Mouse (Mus musculus) MN1 (cell line): Measurements from ENCODE around the gene Apoc1.
"Not testable (repeated sequence)": the region's sequence is repeated elsewhere in the genome, so short reads cannot be mapped to it uniquely, and the experiment has no call there.

Experiments used
- DNase-seq: peaks from one replicate; pipeline ENCODE4 v3.0.0-alpha.2; 2016; ENCODE audit warnings: low spot score

Gene Apoc1

DNA sequence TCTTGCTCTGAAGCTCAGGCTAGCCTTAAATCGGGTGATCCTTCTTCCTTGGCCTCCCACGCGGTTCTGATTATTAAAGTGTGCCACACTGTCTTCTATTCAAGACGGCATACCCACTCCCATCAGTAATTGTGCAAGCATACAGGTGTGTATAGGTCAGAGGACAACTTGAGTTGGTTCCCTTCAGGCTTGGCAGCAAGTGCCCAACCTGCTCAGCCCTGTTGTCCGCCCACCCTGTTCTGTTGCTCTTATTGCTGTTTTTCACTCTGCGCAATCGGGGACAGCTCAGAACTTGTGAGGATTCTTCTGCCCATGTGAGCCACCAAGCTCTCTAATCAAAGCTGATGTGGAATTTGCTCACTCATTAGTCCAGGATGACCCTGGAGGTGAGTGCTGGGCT is 12.8 kb upstream of the Apoc1 start:
- DNase-seq = no peak

DNA sequence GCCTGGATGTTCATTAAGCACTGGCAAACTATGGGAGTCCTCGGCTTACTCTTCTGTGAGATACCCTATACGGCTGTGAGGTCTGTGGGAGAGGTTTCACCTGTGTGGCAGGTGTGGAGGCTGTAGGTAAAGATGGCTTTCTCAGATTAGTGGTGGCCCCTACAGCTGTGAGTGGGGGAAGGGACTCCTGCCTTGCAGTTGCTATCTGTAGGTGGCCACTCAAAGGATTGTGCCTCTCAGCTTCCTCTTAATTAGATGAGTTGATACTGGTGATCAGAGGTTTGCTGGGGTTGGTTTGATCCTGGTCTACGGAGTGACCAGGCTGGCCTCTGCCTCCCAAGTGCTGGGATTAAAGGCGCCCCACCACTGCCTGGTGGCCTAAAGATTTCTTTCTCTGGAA is 12.0 kb upstream of the Apoc1 start:
- DNase-seq = no peak

DNA sequence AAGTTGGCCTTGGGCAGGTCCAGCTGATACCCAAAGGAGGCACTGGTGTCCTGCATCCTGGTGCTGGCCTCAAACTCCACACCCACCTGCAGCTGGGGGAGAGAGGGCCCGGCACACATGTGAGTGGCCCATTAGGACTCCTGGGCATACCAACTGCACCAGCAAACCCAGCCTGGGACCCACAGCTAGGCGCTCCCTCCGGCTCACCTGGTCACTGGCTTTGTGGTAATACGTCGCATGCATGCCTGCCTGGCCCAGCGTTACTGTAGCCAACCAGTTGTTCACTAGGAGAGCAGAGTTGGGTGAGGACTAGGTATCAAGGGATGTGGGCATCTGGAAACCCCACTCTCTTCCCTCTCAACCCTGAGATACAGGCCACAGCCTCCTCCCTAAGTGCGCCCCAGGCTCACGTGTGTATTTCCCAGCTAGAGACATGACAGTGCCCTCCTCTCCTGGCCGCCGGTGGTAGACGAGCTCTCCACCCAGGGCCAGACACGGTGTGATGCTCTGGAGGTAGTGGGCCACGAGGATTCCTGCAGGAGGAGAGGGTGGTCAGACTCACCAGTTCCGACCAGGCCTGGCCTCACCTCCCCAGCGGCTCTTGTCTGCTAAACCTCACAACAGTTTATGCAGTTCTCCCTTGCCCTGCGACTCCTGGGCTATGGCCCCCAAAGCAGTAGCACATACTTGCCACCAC is 10.5 kb upstream of the Apoc1 start:
- DNase-seq = no peak

DNA sequence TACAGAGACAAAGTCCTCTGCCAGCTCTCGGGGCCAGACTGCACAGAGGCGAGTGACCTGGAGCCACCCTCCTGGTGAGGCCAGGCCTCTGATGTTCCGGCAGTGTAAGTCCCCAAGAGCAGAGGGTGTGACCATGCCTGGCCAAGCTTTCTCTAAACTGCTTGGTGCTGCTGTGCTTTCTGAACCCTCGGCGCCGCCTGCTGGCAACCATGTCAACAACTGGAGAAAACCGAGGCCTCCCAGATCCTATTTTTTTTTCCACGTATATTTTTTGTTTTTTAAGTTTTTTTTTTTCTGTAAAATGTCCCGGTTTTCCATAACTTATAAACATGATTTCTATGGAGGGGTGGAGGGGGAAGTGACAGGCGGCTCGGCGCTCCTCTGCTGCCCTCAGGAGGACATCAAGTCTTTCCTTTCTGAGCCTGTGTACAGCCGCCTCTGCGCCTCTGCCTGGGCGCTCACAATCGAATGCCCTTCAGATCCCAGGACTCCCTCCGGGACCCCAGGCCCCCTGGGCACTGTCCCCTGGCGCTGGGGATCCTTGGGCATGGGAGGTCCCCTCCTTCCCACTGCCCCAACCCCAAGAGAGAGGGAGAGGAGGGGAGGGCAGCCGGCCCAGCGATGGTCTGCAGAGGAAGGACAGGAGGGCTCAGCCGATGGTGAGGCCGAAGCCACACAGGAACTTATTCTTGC is 8.8 kb upstream of the Apoc1 start:
- DNase-seq = peak; percentile 41

DNA sequence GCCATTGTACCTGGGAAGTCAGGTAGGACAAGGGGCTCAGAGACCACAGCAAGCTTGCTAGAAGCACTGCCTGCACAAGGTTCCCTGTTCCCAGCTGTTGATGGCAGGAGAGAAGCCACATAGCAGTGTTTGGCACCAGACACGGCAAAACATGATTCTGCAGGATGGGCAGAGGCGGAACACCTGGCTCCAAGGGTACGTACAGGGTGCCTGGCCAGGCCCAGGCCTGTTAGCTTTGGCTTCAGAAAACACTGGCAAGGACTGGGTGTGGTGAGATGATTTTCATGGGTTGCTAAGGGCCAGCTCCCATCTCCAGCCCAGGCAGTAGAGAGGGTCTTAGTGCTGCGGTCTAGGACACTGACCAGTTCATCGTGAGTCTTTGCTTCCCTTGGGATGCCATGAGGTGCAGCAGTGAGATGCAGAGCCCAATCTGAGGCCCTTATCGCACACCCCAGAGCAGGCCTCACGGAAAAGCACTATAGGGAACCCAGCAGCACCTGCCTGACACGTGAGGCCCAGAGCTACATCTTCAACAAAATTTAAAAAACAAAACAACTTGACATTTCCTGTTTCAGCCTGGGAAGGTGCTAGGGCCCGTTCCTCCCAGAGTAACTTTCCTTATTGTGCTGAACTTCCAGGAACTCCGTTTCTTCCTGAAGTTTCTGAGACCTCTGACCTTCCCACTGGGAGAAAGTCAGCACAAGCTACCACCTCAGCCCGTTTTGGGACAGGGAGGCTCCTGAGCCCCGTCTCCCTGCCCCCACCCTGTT is 8.0 kb upstream of the Apoc1 start:
- DNase-seq = no peak

DNA sequence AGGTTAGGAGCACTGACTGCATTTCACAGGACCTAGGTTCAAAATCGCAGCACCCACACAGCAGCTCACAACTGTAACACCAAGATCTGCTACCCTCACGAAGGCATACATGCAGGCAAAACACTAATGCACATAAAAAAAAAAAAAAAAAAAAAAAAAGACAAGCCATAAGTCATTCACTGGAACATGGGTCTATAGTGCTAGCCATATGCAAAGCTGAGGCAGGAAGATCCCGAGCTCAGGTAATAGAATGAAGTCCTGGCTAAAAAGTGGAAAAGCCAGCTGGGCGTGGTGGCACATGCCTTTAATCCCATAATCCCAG is 7.3 kb upstream of the Apoc1 start:
- DNase-seq = no peak

DNA sequence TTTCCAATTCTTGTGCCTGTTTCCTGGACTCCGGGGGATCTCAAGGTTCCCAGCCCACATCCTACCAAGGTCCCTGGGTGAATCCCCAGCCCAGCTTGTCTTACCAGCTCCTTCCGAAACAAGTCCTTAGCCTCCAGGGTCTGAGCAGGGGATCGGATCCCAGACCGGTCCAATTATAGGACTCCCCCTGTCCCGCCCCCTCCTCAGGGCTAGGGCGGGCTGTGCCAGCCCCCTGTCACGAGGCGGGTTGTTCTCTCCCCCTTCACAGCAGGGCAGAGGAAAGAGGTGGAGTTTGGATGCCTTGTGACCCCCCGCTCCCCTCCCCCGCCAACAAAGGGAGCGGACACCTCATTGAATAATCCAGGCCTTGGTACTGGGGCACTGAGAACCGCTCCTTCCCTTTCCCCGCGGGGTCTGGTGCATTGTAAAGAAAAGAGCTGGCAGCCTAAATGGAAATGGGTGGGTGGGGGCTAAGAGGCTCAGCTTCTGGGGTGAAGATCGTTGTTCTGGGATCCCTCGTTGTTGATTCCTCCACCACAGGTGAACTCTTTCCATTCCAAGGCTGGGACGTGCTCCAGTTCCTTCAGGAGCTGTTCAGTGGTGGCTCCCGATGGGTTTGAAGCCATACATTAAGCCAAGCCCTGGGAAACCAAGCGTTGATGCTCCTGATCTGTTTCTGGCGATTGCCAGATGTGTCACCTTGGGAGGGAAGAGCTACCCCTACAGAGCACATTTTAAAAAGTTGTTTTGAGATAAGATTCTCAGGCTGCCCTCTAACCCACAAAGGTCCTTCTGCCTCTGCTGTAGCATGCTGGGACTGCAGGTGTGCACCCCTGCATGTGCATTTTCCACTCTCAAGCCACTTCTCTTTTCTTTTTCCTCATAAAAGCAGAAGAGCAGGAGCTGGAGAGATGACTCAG is 6.7 kb upstream of the Apoc1 start, which contains the start of gene Apoe:
Gene Apoe, minus strand, starts transcription at position 282 of the 920 bp plus-strand sequence.
- DNase-seq = no peak

DNA sequence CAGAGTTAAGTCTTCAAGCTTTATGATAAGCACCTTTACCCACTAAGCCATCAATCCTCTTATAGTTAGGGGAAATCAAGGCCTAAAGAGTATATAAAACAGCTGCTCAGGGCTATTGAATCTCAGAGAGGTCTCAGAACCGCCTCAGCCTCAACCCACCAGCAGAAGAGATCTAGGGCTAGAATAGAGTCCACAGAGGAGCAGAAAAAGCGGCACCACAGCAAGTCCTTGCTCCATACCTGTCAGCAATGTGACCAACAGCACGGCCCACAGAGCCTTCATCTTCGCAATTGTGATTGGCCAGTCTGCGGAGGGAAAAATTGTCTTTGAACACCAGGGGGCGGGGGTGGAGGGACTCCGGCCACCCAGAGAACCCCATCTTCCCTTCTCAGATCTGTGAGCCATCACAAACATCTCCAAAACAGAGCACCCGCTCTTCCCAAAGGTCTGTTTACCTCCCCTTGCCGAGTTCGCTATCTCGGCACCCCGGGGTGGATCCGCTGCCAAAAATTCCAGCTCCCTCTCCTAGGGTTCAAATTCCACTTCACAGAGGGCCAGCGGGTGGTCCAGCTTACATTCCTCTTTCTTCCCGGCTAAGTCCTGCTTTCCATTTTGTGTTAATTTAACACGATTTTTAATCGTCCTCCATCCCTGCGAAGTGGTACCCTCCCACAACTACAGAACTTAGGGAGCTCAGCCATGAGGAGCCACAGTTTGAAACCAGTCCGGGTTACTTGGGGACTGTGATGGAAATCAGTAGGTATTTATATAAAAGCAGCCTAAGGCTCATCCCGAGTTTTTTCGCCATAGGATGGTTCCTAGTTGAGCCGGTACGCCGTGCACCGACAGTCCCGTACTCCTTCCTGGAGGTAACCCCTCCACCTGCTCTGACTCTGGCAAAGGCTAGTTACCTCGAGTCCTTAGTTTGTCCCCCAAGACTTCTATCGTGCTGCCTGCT is 5.8 kb upstream of the Apoc1 start:
- no peak for DNase-seq

DNA sequence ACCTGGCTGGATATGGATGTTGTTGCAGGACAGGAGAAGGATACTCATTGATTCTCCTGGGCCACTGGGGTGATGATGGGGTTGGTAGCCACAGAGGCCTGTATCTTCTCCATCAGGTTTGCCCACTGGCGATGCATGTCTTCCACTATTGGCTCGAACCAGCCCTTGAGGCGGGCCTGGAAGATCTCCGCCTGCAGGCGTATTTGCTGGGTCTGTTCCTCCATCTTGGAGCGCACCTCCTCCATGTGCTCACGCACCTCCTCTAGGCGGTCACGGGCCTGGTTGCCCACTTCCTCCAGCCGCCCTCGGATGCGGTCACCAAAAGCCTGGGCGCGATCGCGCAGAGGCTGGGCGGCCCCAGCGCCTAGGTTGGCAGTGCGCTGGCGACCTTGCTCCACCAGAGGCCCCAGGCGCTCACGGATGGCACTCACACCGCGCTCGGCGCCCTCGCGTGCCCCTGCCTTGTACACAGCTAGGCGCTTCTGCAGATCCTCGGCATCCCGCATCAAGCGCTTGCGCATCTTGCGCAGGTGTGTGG is 3.9 kb upstream of the Apoc1 start:
- no peak for DNase-seq

DNA sequence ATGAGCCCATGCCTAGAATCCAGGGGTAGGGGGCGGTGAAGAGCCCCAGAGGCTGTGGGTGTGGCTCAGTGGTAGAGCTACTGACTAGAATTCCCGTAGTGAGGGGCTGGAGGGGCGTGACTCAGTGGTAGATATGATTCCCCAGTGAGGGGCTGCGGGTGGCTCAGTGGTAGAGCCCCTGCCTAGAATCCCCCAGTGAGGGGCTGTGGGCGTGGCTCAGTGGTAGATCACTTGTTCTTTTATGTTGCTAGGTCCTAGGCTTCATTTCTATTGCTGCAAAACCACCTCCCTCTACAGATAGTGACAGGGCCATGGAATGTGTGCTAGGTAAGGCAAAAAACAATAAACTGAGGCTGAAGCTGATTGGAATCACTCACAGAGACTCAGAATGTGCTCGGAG is 3.4 kb upstream of the Apoc1 start:
- DNase-seq = no peak

DNA sequence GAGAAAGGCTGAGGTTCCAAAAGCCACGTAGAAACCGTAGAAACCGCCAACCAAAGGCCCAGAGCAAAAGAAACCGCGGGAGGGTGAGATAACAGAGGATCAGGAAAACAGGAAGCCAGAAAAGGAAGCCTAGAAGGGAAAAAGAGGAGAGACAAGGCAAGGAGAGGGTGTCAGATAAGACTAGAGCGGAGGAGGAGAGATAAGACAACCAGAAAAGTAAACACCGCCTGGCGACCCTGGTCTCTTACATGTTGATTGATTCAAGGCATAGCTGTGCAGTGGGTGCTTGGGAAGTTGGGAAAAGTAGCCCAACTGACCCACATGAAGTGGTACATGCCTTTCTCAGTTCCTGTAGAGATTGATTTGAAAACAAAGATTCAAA is 2.7 kb upstream of the Apoc1 start:
- no peak for DNase-seq

DNA sequence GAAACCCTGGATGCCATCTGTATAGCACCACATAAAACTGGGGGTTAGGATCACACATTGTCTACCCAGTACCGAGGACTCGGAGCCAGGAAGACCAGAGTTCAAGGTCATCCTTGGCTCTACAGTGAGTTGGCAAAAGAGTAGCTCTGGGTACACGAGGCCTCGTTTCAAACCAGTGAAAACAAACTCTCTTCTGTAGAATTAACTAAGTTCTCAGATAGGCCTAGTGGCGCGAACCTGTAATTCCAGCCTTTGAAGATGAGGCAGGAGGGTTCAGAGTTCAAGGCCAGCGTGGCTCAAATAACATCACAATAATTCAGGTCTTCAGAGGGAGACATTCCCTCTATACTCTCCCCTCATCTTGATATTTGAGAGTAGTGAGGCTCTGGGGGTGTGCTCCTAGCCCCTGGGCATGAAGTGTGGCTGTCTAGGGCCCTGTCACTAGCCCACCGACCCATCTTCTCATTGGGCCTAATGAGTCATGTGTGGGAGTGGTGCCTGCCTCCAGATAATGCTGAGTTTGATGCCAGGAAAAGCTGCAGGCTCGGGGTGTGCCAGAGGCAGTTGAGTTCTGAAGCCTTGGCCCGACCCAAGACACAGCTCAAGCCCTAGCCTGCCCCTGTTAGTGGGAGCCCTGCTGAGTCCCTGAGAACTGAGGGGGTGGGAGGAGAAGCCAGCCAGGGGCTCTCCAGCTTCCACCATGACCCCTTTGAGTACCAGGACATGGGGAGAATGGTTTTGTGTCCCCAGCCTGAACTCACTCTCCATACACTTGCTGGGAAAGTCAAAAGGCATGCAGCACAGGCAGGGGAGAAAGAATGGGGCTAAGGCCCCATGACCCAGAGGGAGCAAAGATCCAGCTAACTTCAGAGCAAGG is 2.1 kb upstream of the Apoc1 start:
- DNase-seq = no peak

DNA sequence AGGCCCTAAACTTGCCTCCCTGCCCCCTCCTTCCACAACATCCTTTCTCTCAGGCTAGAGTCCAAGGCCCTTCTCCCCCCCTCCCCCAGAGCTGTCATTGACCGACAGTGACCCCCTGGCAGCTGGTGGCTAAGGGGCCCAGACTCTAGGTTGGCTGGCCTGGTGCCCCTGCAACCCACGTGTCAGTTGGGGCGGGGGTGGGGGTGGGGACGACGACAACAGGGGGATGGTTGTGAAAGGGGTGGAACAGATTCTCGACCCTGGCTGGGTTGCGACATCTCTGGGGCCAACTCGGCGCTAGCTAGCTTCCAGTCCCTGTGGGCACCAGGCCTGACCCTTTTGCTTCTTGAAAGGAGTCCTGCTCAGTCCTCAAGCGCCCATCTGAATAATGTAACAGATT is 961 bp upstream of the Apoc1 start:
- no peak for DNase-seq

DNA sequence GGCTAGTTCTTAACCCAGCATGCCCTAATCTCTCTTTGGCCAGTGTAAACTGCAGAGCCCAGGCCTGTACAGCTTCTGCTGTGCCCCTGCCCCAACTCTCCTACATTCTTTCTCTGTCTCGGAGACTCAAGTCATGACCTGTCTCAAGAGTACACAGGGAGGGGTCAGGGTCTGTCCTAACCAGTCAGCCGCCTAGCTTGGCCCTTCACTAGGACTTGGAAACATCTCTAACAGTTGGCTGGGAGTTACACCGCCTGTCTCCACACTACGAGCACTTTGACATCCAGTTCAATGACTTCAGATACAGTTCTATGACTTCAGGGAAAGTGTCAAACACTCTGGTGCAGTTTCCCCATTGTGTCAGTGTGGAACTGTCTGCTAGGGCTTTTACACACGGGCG is 1.0 kb downstream of the Apoc1 start:
- no peak for DNase-seq

DNA sequence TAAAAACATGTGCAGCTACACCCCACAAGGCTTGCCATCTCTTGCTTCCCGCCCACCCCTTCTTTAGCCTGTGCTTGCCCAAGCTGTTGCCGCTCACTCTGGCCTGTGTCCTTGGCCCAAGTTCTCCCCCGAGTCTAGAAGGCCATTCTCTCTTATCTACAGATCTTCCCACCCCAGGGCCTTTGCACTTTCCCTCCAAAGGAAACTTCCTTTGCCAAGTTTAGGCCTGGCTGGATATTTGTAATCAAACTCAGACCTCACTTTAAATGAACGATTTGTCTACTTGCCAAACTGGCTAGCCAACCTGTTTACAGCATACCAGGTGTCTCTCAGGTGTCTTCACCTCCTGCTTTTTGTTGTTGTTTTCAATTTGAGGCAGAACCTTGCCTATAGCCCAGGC is 1.6 kb downstream of the Apoc1 start:
- no peak for DNase-seq

DNA sequence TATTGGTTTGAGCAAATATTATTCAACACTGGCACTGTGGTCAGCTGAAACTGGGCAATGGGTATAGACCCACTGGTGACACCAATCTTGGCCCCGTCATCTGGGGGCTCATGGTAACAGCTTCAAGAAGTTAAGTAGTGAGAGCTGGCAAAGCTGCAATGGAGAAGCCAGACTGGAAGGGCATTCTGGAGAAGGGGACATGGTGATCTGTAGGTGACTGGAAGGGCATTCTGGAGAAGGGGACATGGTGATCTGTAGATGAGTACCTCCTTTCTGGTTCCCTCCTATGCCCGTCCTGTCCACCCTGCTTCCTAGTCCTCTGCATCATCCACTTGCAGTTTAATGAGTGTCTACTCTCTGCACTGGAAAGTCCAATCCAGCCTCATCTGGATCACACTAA is 3.8 kb downstream of the Apoc1 start:
- no peak for DNase-seq

DNA sequence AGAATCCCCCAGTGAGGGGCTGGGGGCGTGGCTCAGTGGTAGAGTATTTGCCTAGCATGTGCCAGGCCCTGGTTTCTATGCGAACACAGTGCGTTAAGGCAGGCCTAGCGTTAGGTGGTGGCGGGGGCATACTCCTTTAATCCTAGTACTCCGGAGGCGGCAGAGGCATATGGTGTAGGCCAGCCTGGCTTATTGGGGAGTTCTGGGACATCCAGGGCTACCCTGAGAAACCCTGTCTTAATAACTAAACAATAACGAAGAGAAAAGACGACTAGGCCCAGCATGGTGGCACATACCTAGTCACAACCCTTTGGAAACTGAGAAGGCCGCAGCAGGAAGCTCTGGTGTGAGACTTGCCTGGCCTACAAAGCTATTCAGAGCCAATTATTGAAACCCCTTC is 4.4 kb downstream of the Apoc1 start:
- no peak for DNase-seq

DNA sequence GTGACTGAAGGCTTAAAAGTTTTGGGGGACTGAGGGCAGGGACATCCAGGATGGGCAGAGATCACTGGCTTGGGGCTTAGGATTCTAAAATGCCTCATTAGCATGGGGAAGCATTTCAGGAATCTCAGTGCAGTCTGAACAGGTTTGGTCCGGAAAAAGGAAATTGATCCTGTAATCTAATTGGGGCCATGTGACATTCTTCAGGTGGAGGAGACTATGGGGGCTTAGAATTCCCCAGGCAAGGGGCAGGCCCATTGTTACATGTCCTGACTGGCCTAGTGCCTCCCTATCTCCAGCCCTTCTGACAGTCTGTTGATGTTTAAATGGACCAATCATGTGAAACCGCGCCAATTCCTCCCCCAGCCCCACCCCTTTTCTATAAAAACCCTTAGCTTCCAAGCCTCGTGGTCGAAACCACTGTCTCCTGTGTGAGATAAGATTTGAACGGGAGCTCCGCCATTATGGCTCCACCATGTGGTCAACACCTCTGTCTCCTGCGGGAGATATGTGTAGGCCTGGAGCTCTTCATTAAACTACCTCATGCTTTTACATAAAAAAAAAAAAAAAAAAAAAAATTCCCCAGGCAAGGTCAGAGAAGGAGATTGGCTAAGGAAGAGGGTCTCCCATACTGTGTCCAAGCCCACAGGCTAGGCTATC is 5.4 kb downstream of the Apoc1 start:
- not testable (repeated sequence) for DNase-seq

DNA sequence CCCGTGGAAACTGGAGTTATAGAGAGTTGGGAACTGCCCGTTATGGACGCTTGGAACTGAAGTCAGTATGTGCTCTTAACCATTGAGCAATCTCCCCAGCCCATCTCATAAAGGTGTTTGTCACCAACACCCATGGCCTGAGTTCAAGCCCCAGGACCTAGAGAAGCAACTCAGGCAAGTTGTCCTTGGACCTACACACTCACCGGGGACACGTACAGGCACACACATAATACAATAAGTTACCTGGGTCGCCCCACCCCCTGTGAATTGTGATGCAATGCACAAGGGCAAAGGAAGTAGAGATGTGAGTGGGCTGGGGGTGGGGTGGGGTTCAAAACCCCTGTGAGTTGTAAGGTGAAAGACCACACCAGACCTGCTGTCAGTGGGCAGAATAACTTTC is 5.9 kb downstream of the Apoc1 start:
- DNase-seq = no peak
